Mouse (Mus musculus) forebrain, embryonic 13.5 days (tissue): ENCODE results near the gene Acot6. TPM values are rescaled to one million over a fixed set of nuclear protein-coding genes. Genes with fewer than 3 reads are reported as not detected.
"Not testable (repeated sequence)": the region's sequence is repeated elsewhere in the genome, so short reads cannot be mapped to it uniquely, and the experiment has no call there.

Source experiments
- ATAC-seq: fragments of 200-750 bp; cut with Nextera tagmentation; 2 replicates; pipeline ENCODE4 v1.8.0; 2017
- H3K27ac ChIP-seq: fragments of 300-500 bp; sonication (generic); 2 replicates; pipeline ENCODE4 v1.5.1; 2015; ENCODE audit warnings: inconsistent platforms, mild to moderate bottlenecking, moderate library complexity
- H3K27me3 ChIP-seq: fragments of 300-500 bp; sonication (generic); 2 replicates; pipeline ENCODE4 v1.6.1; 2015; ENCODE audit warnings: mild to moderate bottlenecking, inconsistent platforms
- H3K36me3 ChIP-seq: fragments of 300-500 bp; sonication (generic); 2 replicates; pipeline ENCODE4 v1.6.1; 2015; ENCODE audit warnings: mild to moderate bottlenecking, inconsistent platforms; ENCODE audit not compliant: poor library complexity, severe bottlenecking
- H3K4me1 ChIP-seq: fragments of 300-500 bp; sonication (generic); 2 replicates; pipeline ENCODE4 v1.6.1; 2015; ENCODE audit warnings: inconsistent platforms
- H3K4me2 ChIP-seq: fragments of 300-500 bp; sonication (generic); 2 replicates; pipeline ENCODE4 v1.6.1; 2015; ENCODE audit warnings: inconsistent platforms, mild to moderate bottlenecking, moderate library complexity
- H3K4me3 ChIP-seq: fragments of 300-500 bp; sonication (generic); 2 replicates; pipeline ENCODE4 v1.5.1; 2015; ENCODE audit warnings: mild to moderate bottlenecking, inconsistent platforms
- H3K9ac ChIP-seq: fragments of 300-500 bp; sonication (generic); 2 replicates; pipeline ENCODE4 v1.6.1; 2015; ENCODE audit warnings: mild to moderate bottlenecking, inconsistent platforms
- H3K9me3 ChIP-seq: fragments of 300-500 bp; sonication (generic); replicated peaks from 2 replicates; pipeline ENCODE4 v1.6.1; 2016; ENCODE audit warnings: inconsistent platforms
- WGBS: fragments of 180-500 bp; shearing (Covaris S2); methylation state at CpG from one replicate; pipeline ENCODE4 v1.1.7; 2015; 5-methylcytosine and 5-hydroxymethylcytosine counted together
- polyA plus RNA-seq: library from polyadenylated mRNA; unstranded; fragments of >200 nt; fragmentation: Nextera tagmentation; extraction: Ambion mirVana; gene quantifications from 2 replicates; pipeline ENCODE4 v1.2.1, GENCODE M21; 2015

Acot6 gene
- polyA plus RNA-seq, 1 experiment from 2014 or later, result 0.99 TPM

DNA sequence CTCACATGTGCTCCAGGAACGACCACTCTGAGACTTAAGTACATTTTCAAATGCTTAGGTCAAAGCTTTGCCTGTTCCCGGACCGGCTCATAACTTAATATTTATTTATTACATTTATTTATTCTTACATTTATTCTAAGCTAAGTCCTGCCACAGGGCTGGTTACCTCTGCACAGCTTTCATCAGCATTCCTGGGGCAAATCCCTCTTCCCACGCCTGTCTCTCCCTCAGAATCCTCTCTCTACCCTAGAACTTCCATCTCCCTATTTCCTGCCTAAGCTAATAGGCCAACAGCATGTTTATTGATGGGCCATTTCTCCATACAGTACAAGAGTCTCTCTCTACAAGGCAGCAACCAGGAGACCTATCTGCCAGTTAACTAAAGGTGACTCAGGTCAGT, 32.7 kb upstream of the Acot6 start:
- Histone ChIP-seq H3K27me3 (peaks cover 38% of the 10 kb centered on the region), H3K36me3 (no peaks in the 10 kb centered on the region), H3K4me3 (no peak overlapping the region), H3K9me3 (peaks cover 3% of the 10 kb centered on the region; the same call in 1 of the 2 replicates), H3K9ac (no peak overlapping the region), H3K27ac (no peak overlapping the region), H3K4me2 (no peak overlapping the region), H3K4me1 (0 out of 2 replicates have a peak, but pooled peaks cover 4% of the 10 kb centered on the region)
- no peak for ATAC-seq
- 87% methylated on average over 4 of the region's 4 CpGs for WGBS

DNA sequence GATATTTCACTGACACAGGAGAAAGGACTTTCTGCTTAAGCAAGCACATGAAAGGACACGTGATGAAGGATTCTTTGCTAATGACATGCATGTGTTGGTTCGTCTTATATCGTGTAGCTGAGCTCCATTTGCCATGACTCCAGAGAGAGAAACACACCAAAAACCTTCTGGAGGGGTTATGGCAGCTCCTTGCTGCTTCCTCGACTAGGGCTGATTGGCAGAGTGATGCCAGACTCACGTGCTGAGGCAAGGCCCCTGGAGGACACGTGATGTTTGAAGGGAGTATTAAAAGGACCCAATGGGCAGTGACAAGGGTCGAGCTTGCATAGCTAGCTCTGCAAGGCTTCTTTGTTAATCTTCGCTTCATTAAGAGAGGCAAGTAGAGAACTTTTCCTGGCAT, 32.2 kb upstream of the Acot6 start:
- 54% methylated on average over 8 of the region's 8 CpGs for WGBS

GRCm38 (mm10) chr12:84068986-84069385, 31.5 kb upstream of the Acot6 start, which contains the start of gene Acot5:
Gene Acot5, plus strand, starts transcription at chr12:84069325.
- H3K9ac ChIP-seq, result peak within 1 kb of the TSS; percentile 30; the same call in 1 of the 2 replicates

More for the DNA sequence above, 32.2 kb upstream of the Acot6 start:
- H3K27ac ChIP-seq, result no peak overlapping the region
- H3K36me3 ChIP-seq, result no peaks in the 10 kb centered on the region
- H3K27me3 ChIP-seq, result peaks cover 38% of the 10 kb centered on the region
- ATAC-seq, result no peak
- 0 out of 2 replicates have a peak, but pooled peaks cover under 1% of the 10 kb centered on the region for H3K9me3 ChIP-seq
- H3K4me2 ChIP-seq, result no peak overlapping the region
- 0 out of 2 replicates have a peak, but pooled peaks cover 4% of the 10 kb centered on the region for H3K4me1 ChIP-seq
- H3K4me3 ChIP-seq, result no peak overlapping the region
- H3K9ac ChIP-seq, result no peak overlapping the region

GRCm38 (mm10) chr12:84069582-84069981, 30.9 kb upstream of the Acot6 start:
- not testable (repeated sequence) for ATAC-seq, H3K4me1 ChIP-seq, H3K9me3 ChIP-seq, H3K36me3 ChIP-seq, H3K27ac ChIP-seq
- Histone ChIP-seq H3K4me2 (peak overlapping the region; percentile 68), H3K9ac (peak overlapping the region; percentile 30; the same call in 1 of the 2 replicates), H3K4me3 (peak overlapping the region; percentile 41), H3K27me3 (peaks cover 38% of the 10 kb centered on the region)
- WGBS, result under 1% methylated on average over 42 of the region's 52 CpGs

More at GRCm38 (mm10) chr12:84068986-84069385, 31.5 kb upstream of the Acot6 start, which contains the start of gene Acot5:
- Histone ChIP-seq H3K4me3 (peak within 1 kb of the TSS; percentile 41), H3K27me3 (peaks cover 38% of the 10 kb centered on the region), H3K36me3 (no peaks in the 10 kb centered on the region), H3K4me1 (0 out of 2 replicates have a peak, but pooled peaks cover 4% of the 10 kb centered on the region), H3K4me2 (peak within 1 kb of the TSS; percentile 68), H3K27ac (no peak within 1 kb of the TSS), H3K9me3 (no peaks in the 10 kb centered on the region)
- 56% methylated on average over 9 of the region's 9 CpGs for WGBS
- ATAC-seq, result no peak

GRCm38 (mm10) chr12:84071696-84072095, 28.8 kb upstream of the Acot6 start:
- Histone ChIP-seq H3K36me3 (no peaks in the 10 kb centered on the region), H3K9ac (no peak overlapping the region), H3K4me3 (no peak overlapping the region), H3K4me1 (0 out of 2 replicates have a peak, but pooled peaks cover 4% of the 10 kb centered on the region), H3K27ac (no peak overlapping the region), H3K9me3 (no peaks in the 10 kb centered on the region), H3K4me2 (no peak overlapping the region), H3K27me3 (peaks cover 38% of the 10 kb centered on the region)
- WGBS, result 97% methylated on average over 2 of the region's 2 CpGs
- ATAC-seq, result no peak

- Histone ChIP-seq H3K27me3 (no peaks in the 10 kb centered on the region), H3K4me2 (no peak overlapping the region), H3K27ac (no peak overlapping the region), H3K9me3 (no peaks in the 10 kb centered on the region), H3K36me3 (no peaks in the 10 kb centered on the region), H3K4me1 (no peaks in the 10 kb centered on the region), H3K4me3 (no peak overlapping the region), H3K9ac (no peak overlapping the region)
- 90% methylated on average over 4 of the region's 4 CpGs for WGBS
- no peak for ATAC-seq
Observed at GRCm38 (mm10) chr12:84077371-84077990, 23.0 kb upstream of the Acot6 start.

DNA sequence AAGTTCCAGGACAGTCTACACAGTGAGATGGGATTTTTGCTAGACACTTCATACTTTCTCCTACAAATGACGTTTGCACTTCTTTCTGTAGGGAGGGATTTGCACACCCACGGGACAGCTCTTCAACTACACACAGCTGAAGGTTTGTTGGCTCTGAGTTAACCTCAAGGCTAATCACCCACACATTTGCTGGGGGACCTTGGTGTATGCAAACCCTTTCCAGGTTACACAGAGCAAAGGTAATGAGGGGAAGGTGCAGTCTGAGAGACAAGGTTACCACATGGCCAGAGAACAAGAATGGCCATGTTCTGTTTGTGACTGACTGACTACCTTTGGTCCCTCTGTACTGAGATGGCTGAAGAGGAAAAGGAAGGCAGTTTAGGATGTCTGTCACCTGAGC, 16.6 kb upstream of the Acot6 start:
- no peak for ATAC-seq

GRCm38 (mm10) chr12:84084581-84084980, 15.9 kb upstream of the Acot6 start:
- no peak for ATAC-seq
- H3K36me3 ChIP-seq, result no peaks in the 10 kb centered on the region
- H3K9ac ChIP-seq, result no peak overlapping the region
- H3K4me3 ChIP-seq, result no peak overlapping the region
- no peaks in the 10 kb centered on the region for H3K27me3 ChIP-seq
- H3K9me3 ChIP-seq, result peaks cover 6% of the 10 kb centered on the region; the same call in 1 of the 2 replicates
- H3K4me2 ChIP-seq, result no peak overlapping the region
- H3K4me1 ChIP-seq, result no peaks in the 10 kb centered on the region
- no peak overlapping the region for H3K27ac ChIP-seq
- WGBS, result 92% methylated on average over 4 of the region's 4 CpGs

More for the DNA sequence above, 16.6 kb upstream of the Acot6 start:
- H3K4me1 ChIP-seq, result no peaks in the 10 kb centered on the region
- WGBS, result 87% methylated on average over 2 of the region's 2 CpGs
- H3K9me3 ChIP-seq, result no peaks in the 10 kb centered on the region
- no peak overlapping the region for H3K4me3 ChIP-seq
- H3K9ac ChIP-seq, result no peak overlapping the region
- no peaks in the 10 kb centered on the region for H3K36me3 ChIP-seq
- H3K4me2 ChIP-seq, result no peak overlapping the region
- H3K27me3 ChIP-seq, result no peaks in the 10 kb centered on the region
- H3K27ac ChIP-seq, result no peak overlapping the region

DNA sequence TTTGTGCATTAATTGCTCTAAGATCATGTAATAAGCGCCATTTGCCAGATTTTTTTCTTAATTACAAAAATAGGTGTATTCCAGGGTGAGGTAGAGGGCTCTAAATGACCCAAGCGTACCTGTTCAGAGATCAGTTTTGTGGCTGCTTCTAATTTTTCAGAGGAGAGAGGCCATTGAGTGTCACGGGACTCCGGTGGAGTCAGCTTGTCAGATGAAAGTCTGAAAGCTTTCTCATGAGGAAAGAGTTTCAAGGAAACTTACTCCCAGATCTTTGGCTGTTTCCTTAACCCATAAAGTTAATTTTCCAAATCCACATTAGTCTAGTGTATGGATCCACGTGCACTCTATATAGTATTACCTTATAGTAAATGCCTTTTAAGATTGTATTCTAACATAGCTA, 5.8 kb upstream of the Acot6 start:
- not testable (repeated sequence) for H3K4me2 ChIP-seq, H3K4me3 ChIP-seq, H3K36me3 ChIP-seq, H3K27ac ChIP-seq, ATAC-seq, H3K27me3 ChIP-seq, H3K4me1 ChIP-seq, H3K9ac ChIP-seq
- peaks cover 20% of the 10 kb centered on the region for H3K9me3 ChIP-seq
- WGBS, result 89% methylated on average over 5 of the region's 5 CpGs

- H3K27ac ChIP-seq, result no peak overlapping the region
- H3K4me3 ChIP-seq, result no peak overlapping the region
- H3K4me2 ChIP-seq, result no peak overlapping the region
- no peak overlapping the region for H3K9ac ChIP-seq
- no peaks in the 10 kb centered on the region for H3K27me3 ChIP-seq
- H3K36me3 ChIP-seq, result no peaks in the 10 kb centered on the region
- peaks cover 4% of the 10 kb centered on the region; the same call in 1 of the 2 replicates for H3K4me1 ChIP-seq
- WGBS, result 97% methylated on average over 2 of the region's 2 CpGs
- no peaks in the 10 kb centered on the region for H3K9me3 ChIP-seq
- no peak for ATAC-seq
Observed at GRCm38 (mm10) chr12:84099605-84100004, 849 bp upstream of the Acot6 start.

DNA sequence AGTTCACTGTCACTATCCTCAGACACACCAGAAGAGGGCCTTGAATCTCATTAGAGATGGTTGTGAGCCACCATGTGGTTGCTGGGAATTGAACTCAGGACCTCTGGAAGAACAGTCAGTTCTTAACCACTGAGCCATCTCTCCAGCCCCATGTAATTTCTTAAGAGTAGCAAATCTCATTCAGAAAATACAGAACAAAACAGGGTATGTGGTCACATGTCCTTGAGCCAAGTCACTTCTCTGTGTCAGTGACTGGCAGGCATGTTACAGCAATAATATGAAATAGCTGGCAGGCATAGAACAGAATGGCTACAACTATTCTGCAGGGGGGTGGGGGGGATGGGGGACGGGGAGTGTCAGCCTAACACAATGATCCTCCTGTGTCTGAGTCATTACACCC, 383 bp upstream of the Acot6 start:
- Histone ChIP-seq H3K27me3 (no peaks in the 10 kb centered on the region), H3K36me3 (no peaks in the 10 kb centered on the region), H3K9ac (no peak overlapping the region), H3K9me3 (no peaks in the 10 kb centered on the region), H3K4me2 (peak overlapping the region; percentile 78), H3K4me3 (0 out of 2 replicates have a peak overlapping the region, but pooled peaks have one; percentile 54), H3K27ac (no peak overlapping the region), H3K4me1 (peaks cover 4% of the 10 kb centered on the region; the same call in 1 of the 2 replicates)
- WGBS, result 42% methylated on average over 1 of the region's 1 CpGs
- ATAC-seq, result no peak

DNA sequence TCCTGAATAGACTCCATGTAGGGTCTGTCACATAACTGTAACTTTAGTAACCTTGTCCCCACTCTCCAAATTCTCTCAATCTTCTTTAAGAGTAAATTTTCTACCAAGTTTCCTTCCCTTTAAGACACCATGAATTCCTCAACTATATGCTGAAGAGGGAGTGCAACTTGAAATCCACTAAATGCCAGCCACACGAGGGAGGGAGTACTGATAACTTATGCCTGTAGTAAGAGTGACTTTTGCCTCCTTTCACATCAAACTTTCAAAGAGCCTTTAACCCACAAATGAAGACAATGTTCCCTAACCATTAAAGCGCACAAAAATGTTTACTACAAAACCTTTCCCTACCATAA, 1.0 kb downstream of the Acot6 start:
- no peaks in the 10 kb centered on the region for H3K27me3 ChIP-seq
- H3K4me3 ChIP-seq, result peak overlapping the region; percentile 54
- H3K27ac ChIP-seq, result no peak overlapping the region
- no peak overlapping the region for H3K9ac ChIP-seq
- 59% methylated on average over 2 of the region's 2 CpGs for WGBS
- H3K4me2 ChIP-seq, result peak overlapping the region; percentile 78
- H3K36me3 ChIP-seq, result no peaks in the 10 kb centered on the region
- H3K4me1 ChIP-seq, result peaks cover 4% of the 10 kb centered on the region; the same call in 1 of the 2 replicates
- ATAC-seq, result no peak
- H3K9me3 ChIP-seq, result no peaks in the 10 kb centered on the region
